Mouse (Mus musculus) bone marrow, adult 2 months (tissue): ENCODE measurements around the gene Lsp1. TPM values are rescaled to one million over a fixed set of nuclear protein-coding genes. Genes with fewer than 3 reads are reported as not detected.

ENCODE experiments used
- H3K27ac ChIP-seq: fragments of 200-500 bp; 2 replicates; pipeline ENCODE4 v1.5.1; 2012; ENCODE audit warnings: low read depth, mild to moderate bottlenecking, control low read depth, inconsistent platforms, low read length; ENCODE audit not compliant: control insufficient read depth, poor library complexity, insufficient read depth
- H3K4me1 ChIP-seq: fragments of 200-500 bp; 2 replicates; pipeline ENCODE4 v1.6.1; 2011; ENCODE audit warnings: low read length; ENCODE audit not compliant: control insufficient read depth, insufficient read depth
- H3K4me3 ChIP-seq: fragments of 200-500 bp; replicated peaks from 2 replicates; pipeline ENCODE3; 2011; ENCODE audit warnings: mild to moderate bottlenecking, low read depth, low read length, control low read depth; ENCODE audit not compliant: control insufficient read depth
- CTCF ChIP-seq: fragments of 200-500 bp; IDR thresholded peaks from 2 replicates; pipeline ENCODE4 v1.5.1; 2011; ENCODE audit warnings: low read length, control low read depth; ENCODE audit not compliant: control insufficient read depth, insufficient read depth
- POLR2A ChIP-seq: fragments of 200-500 bp; IDR thresholded peaks from 2 replicates; pipeline ENCODE4 v1.6.1; 2011; ENCODE audit warnings: low read depth, mild to moderate bottlenecking, control low read depth, low read length, borderline replicate concordance; ENCODE audit not compliant: control insufficient read depth
- WGBS: fragments of 180-500 bp; shearing (Covaris S2); methylation state at CpG from one replicate; pipeline ENCODE4 v1.1.7; 2018; 5-methylcytosine and 5-hydroxymethylcytosine counted together
- polyA plus RNA-seq: library from polyadenylated mRNA; stranded (reverse); fragments of >200 nt; gene quantifications from 2 replicates; pipeline ENCODE4 v1.2.4, GENCODE M21; 2011; ENCODE audit warnings: low replicate concordance; ENCODE audit not compliant: missing spikeins, insufficient read depth, insufficient read length

The Lsp1 gene
- polyA plus RNA-seq, 1 experiment, result 280 TPM

DNA sequence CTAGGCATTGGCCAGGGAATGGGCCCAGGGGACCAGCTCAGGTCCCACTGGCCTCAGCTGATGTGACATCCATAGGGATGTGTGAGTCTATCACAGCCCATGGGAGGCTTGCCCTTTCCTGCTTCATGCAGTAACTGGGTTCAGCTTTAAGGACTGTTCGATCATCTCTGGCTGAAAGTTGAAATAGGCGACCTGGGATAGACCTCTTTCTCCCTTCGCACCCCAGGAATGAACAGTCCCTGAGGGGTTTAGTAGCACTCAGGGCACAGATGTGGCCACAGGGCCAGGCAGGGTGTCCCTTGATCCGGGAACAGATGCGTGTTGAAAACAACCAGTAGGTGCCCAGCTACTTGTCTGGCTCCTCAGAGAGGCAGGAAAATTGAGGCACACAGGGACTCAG lies 15.7 kb downstream of the Lsp1 start:
- H3K4me1 ChIP-seq, result no peaks in the 10 kb centered on the region; the same call in none of the 2 replicates
- H3K27ac ChIP-seq, result no peak overlapping the region
- H3K4me3 ChIP-seq, result no peak overlapping the region
- TF ChIP-seq POLR2A, result no peak
- no peak for TF ChIP-seq CTCF
- WGBS, result 74% methylated on average over 5 of the region's 5 CpGs

DNA sequence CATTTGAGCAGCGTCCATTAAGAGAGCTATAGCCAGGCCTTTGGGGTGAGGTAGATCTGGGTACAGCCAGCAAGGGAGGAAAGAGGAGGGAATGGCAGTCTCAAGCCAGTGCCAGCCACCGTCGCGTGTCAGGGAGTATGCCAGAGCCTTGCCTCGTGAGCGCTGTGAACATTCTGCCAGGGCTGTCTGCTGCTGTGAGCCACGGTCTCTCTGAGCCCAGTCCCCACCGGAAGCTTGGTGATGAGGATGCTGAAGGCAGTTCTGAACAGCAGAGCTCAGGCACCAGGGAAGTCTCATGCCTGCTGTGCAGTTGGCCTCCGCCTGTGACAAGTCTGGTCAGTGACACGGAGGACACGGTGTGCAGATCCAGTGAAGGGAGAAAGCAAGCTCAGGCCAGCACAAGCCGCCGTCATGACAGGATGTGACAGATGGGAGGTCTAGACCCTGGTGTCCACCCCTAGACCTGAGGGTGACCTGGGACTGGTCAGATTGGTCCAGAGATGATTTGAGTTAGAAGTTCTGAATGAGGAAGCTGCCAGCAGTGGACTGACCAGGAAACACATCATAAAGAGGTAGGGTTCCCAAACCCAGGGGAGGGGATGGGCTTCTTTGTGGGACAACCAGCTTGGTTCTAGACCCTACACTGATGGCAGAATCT lies 16.3 kb downstream of the Lsp1 start:
- 86% methylated on average over 13 of the region's 13 CpGs for WGBS
- no peak overlapping the region for H3K27ac ChIP-seq
- TF ChIP-seq CTCF, result no peak
- H3K4me3 ChIP-seq, result no peak overlapping the region
- no peaks in the 10 kb centered on the region; the same call in 1 of the 2 replicates for H3K4me1 ChIP-seq

DNA sequence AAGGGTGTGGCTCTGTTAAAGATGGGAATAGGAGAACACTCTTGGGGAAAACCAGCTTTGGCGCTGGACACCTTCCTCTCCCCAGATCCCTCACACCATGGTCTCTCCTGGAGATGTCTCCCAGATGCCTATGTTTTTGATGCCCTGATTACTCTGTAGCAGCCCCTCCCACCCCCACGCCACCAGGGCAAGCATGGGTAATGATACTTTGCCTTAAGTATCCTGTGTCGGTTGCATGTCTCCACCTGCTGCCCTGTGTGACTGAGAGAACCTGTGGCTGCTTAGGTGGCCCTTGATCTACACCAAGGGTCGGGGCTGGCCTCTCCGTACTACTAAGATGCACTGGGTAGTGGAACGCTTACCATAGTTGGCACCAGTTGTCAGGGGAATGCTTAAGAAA lies 17.4 kb downstream of the Lsp1 start:
- 80% methylated on average over 6 of the region's 6 CpGs for WGBS
- TF ChIP-seq POLR2A (no peak), CTCF (no peak)
- H3K4me3 ChIP-seq, result no peak overlapping the region
- H3K4me1 ChIP-seq, result no peaks in the 10 kb centered on the region; the same call in 1 of the 2 replicates
- no peak overlapping the region for H3K27ac ChIP-seq

DNA sequence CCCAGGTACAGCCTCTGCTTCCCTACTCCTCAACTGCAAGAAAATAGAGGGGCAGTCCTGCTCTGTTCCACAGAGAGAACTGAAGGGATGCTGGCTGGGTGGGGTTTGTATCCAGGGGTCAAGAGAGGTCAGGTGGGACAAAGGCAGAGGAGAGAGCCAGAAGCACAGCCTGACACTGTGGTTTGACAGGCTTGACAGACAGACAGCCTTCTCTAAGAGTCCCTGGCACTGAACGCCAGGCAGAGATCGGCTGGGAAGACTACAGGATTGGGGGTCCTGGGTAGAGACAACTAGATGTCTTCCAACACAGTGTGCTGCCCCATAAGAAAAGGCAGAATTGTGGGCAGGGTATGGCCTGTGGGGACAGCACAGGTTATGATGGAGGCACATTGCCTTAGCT lies 18.0 kb downstream of the Lsp1 start:
- Histone ChIP-seq H3K4me1 (no peaks in the 10 kb centered on the region; the same call in 1 of the 2 replicates), H3K4me3 (no peak overlapping the region), H3K27ac (no peak overlapping the region)
- TF ChIP-seq CTCF (no peak), POLR2A (no peak)
- WGBS, result 66% methylated on average over 2 of the region's 2 CpGs

DNA sequence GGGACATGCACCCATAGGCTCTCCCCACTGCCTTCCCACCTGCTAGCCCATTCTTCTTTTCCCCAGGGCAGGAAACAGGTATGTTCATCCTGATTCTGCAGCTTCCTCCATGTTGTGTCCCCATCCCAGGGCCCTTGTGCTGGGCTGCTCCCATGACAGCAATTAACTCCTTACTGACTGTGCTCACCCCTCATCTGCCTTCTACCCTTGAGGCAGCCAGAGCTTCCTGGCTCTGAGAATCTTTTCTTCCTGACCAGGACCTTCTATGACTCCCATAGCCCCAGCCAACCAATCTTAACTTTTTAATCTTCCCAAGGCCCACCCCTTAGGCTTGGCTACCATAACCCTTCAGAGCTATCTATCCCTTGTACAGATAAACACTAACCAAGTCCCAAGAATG lies 18.7 kb downstream of the Lsp1 start:
- TF ChIP-seq CTCF, result no peak
- TF ChIP-seq POLR2A, result no peak
- H3K27ac ChIP-seq, result no peak overlapping the region
- H3K4me1 ChIP-seq, result no peaks in the 10 kb centered on the region; the same call in 1 of the 2 replicates
- no peak overlapping the region for H3K4me3 ChIP-seq

DNA sequence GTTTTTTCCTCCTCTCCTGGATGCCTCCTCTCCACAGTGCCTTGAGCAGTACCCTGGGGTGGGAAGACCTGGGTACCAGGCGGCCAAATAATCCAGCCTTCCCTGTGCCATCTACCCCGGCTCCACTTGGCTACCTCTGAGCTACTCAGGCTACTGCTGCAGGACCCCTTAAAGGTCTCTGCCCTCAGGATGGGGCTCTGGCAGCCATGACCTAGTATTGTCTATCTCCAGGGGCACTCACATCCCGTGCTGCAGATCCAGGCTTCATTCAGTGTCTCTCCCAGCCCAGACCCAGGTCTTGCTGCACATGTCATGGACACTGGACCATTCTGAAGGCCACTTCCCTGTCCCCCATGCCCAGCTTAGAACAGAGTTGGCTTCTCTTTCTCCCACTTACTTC lies 19.3 kb downstream of the Lsp1 start:
- 77% methylated on average over 3 of the region's 3 CpGs for WGBS
- H3K27ac ChIP-seq, result no peak overlapping the region
- TF ChIP-seq CTCF (no peak), POLR2A (no peak)

DNA sequence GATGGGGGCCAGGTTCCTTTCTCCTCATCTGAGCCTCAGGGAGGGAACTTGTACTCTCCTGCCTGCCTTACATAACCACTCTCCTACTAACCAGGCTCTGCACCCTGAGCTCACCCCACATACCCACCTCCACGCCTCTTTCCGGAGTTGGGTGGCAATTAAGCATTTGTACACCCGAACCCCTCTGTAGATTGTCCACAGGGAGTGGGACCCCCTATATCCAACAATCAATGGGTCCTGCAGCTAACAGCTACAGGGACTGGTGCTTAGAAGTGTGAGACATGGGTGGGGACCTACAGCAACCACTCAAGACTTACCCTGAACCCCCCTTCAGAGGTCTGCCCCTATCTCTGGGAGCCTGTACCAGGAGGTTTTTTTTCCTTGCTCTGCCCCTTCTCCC lies 20.1 kb downstream of the Lsp1 start:
- WGBS, result 73% methylated on average over 3 of the region's 3 CpGs
- no peak for TF ChIP-seq CTCF
- Histone ChIP-seq H3K27ac (no peak overlapping the region), H3K4me1 (no peaks in the 10 kb centered on the region; the same call in 1 of the 2 replicates), H3K4me3 (no peak overlapping the region)

More for the DNA sequence above, 19.3 kb downstream of the Lsp1 start:
- H3K4me1 ChIP-seq, result no peaks in the 10 kb centered on the region; the same call in 1 of the 2 replicates
- no peak overlapping the region for H3K4me3 ChIP-seq

DNA sequence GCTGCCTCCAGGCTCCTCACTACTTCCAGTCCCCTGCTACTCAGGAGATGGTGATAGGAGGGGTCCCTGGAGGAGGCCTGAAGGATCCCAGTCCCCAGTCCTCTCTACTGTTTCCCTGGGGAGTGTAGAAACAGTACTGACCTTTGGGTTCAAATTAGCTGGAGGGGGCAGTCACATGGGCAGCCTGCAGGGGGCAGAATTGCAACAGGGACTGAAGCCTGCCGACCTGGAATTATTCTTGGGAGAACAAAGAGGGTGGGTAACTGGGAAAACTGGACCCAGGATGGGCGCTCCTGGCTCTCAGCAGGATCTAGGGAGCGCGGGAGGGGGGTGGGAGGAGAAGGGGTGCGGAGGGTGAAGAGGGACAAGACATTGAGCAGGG lies 20.6 kb downstream of the Lsp1 start:
- TF ChIP-seq CTCF (peak; percentile 46), POLR2A (no peak)
- H3K27ac ChIP-seq, result no peak overlapping the region
- no peaks in the 10 kb centered on the region; the same call in 1 of the 2 replicates for H3K4me1 ChIP-seq
- WGBS, result 23% methylated on average over 5 of the region's 5 CpGs
- no peak overlapping the region for H3K4me3 ChIP-seq

DNA sequence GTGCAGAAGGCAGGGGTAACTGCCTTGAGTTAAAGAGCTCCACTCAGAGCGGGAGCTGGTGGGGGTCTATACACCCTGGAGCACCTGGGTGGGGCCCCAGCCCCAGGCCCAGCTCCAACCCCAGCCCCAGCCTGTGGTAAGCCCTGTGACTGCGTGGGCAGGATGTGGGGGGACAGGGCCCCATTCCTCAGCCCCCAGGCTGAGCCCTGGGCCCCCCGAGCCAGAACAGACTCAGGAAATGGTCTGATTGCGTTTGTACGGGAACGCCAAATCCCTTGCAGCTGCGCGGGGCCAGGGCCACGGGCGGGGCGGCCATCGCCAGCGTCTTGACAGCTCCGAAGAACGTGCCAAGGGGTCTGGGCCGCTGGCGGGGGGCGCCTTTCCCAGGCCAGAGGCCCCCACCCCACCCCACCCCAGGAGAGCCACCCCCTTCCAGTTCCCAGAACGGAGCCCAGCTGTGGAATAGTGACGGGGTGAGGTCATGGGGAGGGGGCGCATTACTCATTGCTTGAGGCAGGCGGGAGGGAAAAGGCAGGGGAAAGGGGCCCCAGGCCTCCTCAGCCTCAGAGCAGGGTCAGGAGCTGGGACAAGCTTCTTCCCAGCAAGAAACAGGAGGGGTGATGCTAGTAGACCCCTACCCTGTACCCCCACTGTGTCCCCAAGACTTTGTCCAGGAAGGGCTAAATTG lies 21.1 kb downstream of the Lsp1 start:
- TF ChIP-seq POLR2A (no peak), CTCF (no peak)
- H3K4me3 ChIP-seq, result no peak overlapping the region
- WGBS, result 18% methylated on average over 22 of the region's 22 CpGs
- no peak overlapping the region for H3K27ac ChIP-seq
- H3K4me1 ChIP-seq, result no peaks in the 10 kb centered on the region; the same call in 1 of the 2 replicates
